Mouse (Mus musculus): ENCODE measurements around the gene Clec2h. TPM values are rescaled to one million over a fixed set of nuclear protein-coding genes. Genes with fewer than 3 reads are reported as not detected.
"Not testable (repeated sequence)": the region's sequence is repeated elsewhere in the genome, so short reads cannot be mapped to it uniquely, and the experiment has no call there.

Clec2h gene
- total RNA-seq (2015) (not detected in 2 replicates), total RNA-seq (2017) (not detected in 2 replicates)

DNA sequence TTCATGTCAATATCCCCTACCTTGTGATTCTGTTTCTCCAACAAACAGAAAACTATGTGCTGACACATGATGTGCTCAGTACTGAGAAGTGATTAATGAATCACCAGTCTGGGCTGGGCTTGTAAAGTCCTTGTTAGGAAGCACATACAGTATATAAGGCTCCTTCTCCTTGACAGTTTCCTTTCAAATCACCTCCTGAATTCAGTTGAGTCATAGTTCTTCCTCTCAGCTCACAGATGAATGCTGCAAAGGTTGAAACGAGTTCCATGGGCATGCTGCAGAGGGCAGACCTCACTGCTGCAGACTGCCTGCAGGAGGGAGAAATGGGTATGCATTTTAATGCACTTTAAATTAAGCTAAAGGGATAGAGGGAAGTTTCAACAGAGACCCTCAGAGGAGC, at the start of gene Clec2h:
Gene Clec2h, plus strand, starts transcription at position 180 of the 400 bp plus-strand sequence.
- ATAC-seq (ENCODE audit: poor library complexity, severe bottlenecking) = no peak

GRCm38 (mm10) chr6:128622733-128623132, 39.5 kb upstream of the Clec2h start:
- no peak for ATAC-seq (ENCODE audit: poor library complexity, severe bottlenecking)

- ATAC-seq (ENCODE audit: poor library complexity, severe bottlenecking) = not testable (repeated sequence)
These were observed 38.8 kb upstream of the Clec2h start, which contains the start of gene Klrb1a for GRCm38 (mm10) chr6:128623433-128623832. TSS of gene Klrb1a (minus strand) at chr6:128623533.

- ATAC-seq (ENCODE audit: poor library complexity, severe bottlenecking) = peak; percentile 28; the same call in 1 of the 2 replicates
These were observed 37.8 kb upstream of the Clec2h start for GRCm38 (mm10) chr6:128624425-128624824.

DNA sequence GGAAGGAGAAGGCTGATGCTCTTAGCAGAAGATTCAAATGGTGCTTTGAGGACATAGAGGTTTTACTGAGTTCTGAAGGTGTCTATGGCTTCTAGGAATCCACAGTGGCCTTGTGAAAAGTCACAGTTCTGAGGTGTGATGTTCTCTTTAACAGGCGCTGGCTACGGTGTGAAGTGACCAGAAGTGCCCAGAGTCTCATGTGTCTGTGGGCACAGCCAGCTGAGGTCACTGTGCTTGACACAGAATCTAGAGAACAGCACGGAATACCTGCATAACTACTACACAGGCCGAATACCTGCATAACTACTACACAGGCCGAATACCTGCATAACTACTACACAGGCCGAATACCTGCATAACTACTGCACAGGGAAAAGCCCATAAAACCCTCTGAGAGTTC, 36.9 kb upstream of the Clec2h start:
- ATAC-seq (ENCODE audit: poor library complexity, severe bottlenecking) = peak; percentile 31; the same call in 1 of the 2 replicates

GRCm38 (mm10) chr6:128629771-128630739, 32.1 kb upstream of the Clec2h start:
- peak; percentile 80 for ATAC-seq (ENCODE audit: poor library complexity, severe bottlenecking)

- ATAC-seq (ENCODE audit: poor library complexity, severe bottlenecking) = not testable (repeated sequence)
These were observed 31.0 kb upstream of the Clec2h start for GRCm38 (mm10) chr6:128630912-128631905.

DNA sequence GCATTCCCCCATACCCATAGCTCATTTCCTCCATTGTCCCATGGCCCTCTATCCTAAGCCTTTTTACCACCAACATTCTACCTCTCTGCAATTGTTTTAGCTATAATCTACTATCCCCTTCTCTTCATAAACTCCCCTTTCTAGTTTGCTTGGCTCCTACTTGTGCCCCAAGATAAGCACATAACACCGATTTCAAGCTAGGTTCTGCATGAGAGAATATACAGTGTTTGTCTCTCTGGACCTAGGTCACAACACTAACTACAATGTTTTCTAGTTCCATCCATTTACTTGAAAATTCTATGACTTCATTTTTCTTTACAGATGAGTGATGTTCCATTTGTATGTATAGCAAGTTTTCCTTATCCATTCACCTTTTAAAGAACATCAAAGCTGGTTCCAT, 21.5 kb upstream of the Clec2h start:
- ATAC-seq (ENCODE audit: poor library complexity, severe bottlenecking) = no peak

DNA sequence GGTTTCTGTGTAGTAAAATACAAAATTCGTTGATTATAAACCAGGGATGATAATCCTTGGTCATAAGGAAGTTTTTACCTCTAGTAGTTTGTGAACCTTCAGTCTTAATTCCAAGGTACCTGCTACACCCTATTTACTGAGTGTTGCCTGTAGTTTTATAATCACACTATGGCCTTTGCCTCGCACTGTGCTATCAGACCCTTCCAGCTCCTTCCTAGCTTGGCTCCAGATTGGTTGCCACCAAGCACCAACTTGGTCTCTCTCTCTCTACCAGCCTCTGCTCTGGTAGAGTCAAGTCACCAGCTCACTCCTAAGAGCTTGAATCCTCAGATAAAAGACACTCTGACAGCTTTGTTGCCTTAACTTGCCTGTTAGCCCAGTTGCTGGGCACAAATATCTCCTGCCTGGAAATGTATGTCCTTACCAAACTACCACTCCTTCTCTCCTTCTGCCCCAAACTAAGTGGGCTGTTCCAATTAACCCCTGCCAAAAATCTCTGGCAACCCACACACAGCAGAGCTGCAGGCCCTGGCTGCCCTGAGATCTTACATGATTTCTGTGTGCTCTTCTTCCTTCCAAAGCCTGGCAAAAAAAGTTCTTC, 21.0 kb upstream of the Clec2h start:
- no peak for ATAC-seq (ENCODE audit: poor library complexity, severe bottlenecking)

DNA sequence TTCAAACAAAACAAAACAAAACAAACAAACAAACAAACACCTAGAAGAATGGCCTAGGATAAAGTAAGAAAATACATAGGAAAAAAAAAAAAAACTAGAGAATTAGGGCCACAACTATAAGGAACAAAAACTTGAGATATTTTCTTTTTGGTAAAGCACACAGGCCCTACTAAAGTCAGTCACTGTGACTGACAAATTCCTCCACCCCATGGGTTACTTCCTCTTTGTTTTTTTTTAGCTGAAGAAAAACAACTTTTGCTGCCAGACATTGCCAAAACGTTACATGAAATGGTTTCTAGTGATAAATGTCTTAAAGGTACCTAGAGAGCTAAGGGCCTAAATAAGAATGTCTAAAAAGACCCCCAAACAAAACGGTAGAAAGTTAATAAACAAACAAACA, 18.2 kb upstream of the Clec2h start:
- no peak for ATAC-seq (ENCODE audit: poor library complexity, severe bottlenecking)

DNA sequence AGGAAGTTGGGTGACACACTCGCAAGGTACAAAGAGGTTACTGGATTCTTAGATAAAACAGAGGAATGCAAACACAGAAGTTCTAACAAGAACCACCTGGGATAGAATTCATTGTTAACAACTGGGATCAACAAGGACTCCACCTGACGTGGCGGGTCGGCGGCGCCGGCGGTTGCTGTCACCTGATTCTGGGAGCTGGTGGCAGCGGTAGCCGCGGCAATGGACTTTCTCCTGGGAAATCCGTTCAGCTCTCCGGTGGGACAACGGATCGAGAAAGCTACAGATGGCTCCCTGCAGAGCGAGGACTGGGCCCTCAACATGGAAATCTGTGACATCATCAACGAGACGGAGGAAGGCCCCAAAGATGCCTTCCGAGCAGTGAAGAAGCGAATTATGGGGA, 17.5 kb upstream of the Clec2h start:
- ATAC-seq (ENCODE audit: poor library complexity, severe bottlenecking) = peak; percentile 76

DNA sequence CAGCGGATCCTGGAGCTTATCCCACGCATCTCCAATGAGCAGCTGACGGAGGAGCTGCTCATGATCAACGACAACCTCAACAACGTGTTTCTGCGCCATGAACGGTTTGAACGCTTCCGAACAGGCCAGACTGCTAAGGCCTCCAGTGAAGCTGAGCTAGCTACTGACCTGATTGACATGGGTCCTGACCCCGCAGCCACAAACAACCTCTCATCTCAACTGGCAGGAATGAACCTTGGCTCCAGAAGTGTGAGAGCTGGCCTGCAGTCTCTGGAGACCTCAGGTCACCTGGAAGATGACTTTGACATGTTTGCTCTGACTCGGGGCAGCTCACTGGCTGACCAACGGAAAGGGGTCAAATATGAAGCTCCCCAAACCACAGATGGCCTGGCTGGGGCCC, 16.5 kb upstream of the Clec2h start:
- not testable (repeated sequence) for ATAC-seq (ENCODE audit: poor library complexity, severe bottlenecking)

- ATAC-seq (ENCODE audit: poor library complexity, severe bottlenecking) = no peak
These were observed 12.5 kb upstream of the Clec2h start for GRCm38 (mm10) chr6:128649681-128650080.

- no peak for ATAC-seq (ENCODE audit: poor library complexity, severe bottlenecking)
These were observed 12.0 kb upstream of the Clec2h start for GRCm38 (mm10) chr6:128650187-128650586.

DNA sequence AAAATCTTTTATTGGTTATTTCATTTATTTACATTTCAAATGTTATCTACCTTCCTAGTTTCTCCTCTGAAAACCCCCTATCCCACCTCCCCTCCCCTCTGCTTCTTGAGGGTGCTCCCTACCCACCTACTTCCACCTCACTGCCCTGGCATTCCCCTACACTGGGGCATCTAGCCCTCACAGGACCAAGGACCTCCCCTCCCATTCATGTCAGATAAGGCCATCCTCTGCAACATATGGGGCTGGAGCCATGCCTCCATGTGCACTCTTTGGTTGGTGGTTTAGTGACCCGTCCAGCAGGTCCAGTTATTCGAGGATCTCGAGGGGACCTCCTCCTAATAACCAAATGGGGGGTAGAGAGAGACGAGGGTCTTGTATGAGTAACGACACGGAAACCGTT, 11.4 kb upstream of the Clec2h start:
- not testable (repeated sequence) for ATAC-seq (ENCODE audit: poor library complexity, severe bottlenecking)

DNA sequence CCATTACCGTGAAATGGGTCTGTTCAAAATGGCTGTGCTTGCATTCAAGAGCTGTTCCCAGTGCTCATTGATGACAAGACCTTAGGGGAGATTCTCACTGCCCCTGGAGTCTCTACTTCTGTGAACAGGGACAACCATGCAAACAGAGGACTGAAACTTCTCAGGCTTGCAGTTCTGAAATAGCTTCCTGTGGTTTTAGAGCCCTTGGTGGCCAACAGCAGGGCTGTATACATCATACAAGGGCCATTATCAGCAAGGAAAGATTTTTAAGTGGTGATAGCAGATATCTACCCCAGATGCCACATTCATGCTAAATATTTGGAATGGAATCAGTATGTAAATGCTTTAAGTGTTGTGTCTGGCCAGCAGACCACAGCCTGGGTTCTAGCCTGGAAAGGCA, 9.2 kb upstream of the Clec2h start:
- ATAC-seq (ENCODE audit: poor library complexity, severe bottlenecking) = no peak

DNA sequence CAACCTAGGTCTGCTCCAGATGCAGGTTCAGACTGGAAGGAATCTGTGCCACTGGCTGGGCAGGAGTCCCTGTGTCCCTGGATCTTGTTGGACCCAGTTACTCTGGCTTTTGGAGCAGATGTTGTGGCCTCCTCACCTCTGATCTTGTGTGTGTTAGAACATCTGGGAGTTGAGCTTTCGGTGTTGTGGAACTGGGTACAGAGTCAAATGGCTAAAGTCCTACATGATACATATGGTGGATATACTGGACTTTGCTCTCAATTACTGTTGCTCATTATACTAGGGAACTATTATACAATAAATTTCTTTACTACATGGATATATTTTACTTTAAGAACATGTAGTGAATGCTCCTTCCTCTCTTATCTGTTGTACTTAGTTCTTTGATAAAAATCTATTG, 936 bp upstream of the Clec2h start:
- ATAC-seq (ENCODE audit: poor library complexity, severe bottlenecking) = no peak

DNA sequence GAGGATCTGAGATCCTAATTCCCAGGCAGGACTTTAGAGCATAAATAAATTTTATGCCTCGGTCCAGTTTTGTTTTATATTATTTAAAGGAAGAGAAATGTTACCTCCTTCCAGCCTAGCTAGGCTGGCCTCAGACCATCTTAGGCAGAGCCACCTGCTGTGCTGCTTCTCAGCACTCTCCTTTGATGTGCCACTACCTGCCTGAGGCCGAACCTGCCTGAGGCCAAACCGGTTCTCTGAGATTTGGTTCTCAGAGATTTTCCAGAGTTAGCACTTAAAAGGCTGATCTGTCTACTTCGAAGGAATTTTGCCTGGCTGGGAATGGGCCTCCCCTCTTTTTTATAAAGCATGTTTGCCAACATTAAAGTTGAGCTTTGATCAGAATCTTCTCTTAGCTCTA, 7.8 kb downstream of the Clec2h start:
- ATAC-seq (ENCODE audit: poor library complexity, severe bottlenecking) = no peak

DNA sequence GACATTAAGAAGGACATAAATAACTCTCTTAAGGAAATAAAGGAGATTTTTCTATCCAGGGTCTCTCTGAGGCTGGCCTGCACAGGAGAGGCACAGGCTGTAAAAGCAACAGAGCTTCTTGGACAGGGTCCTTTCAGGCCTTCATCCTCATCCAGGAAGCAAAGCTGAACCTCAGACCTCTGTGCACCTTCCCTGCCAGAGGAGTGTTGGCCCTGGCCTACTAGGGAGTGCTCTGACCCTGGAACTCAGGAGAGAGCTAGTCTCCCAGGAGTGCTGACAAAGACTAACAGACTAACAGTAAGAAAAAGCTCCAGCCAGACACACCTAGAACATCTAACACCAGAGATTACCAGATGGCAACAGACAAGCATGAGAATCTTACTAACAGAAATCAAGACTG, 17.4 kb downstream of the Clec2h start:
- no peak for ATAC-seq (ENCODE audit: poor library complexity, severe bottlenecking)

DNA sequence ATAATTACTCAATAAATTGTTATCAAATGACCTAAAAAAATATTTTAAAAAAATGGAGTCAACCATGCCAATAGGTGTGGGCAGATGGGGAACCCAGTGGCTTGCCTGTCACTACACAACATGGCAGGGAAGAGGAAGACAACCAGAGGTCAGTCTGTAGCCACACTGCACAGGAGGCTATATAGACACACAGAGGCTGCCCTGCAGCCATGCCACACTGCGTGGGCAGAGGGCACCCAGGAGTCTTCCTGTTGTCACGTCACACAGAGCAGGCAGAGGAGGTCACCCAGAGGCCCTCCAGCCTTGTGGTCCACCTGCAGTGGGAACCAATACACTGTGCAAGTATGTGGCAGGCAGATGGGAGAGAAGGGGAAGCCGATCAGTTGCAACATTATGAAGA, 39.5 kb downstream of the Clec2h start:
- no peak for ATAC-seq (ENCODE audit: poor library complexity, severe bottlenecking)

DNA sequence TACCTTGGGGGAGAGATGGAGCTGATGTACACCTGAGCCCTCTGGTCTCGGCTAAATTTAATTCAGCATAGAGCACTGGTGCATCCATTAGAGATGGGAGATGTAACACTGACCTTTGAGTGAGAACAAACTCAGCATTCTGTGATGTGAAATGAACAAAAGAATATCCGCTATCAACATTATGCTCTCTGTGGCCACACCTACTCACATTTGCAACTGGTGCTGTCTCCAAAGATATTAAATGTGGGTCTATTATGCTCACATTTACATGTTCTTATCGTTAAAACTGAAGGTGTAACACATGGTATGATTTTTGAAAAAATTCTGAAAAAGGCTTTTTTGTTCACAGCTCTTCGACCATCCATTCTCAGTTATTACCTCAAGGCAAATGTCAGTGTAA, 60.8 kb downstream of the Clec2h start, which contains the start of gene Klrb1:
Gene Klrb1, minus strand, starts transcription at position 101 of the 400 bp plus-strand sequence.
- no peak for ATAC-seq (ENCODE audit: poor library complexity, severe bottlenecking)
